25 mouse cellular contexts compared by ENCODE assay signal in genomic region chr2:113529244-113529643, GRCm38 (mm10).
DNase-seq lines count a peak whose midpoint lies in the region; ATAC-seq and TF ChIP-seq lines count a peak whose summit lies in the region.
"Had no signal": no experiment of that assay in that cellular context is flagged by ENCODE, and none has a peak within 500 bp of the region (broad histone marks: within the 10 kb centered on the region; RNA-seq: fewer than 3 reads in every experiment).

No protein-coding gene starts in this region.

- TF ChIP-seq CTCF in CH12.LX (conservative IDR thresholded peaks at IDR 0.05 in 1 of 2, IDR thresholded peaks at IDR 0.05 in 1 of 2; ENCODE audit: low read depth in 2 of 2, low read length in 2 of 2), result no peak
- no peak for TF ChIP-seq CTCF in kidney, adult 2 months (conservative IDR thresholded peaks at IDR 0.05; ENCODE audit: insufficient read depth, insufficient read length, low read depth, low read length)

- no peak overlapping the region for H3K4me3 ChIP-seq in CH12.LX (replicated peaks in 1 of 3; ENCODE audit: low read depth in 2 of 3, low read length in 2 of 3, poor library complexity in 1 of 3)
- no peak overlapping the region for H3K4me3 ChIP-seq in kidney, adult 2 months (ENCODE audit: insufficient read depth, low read depth, low read length)
- H3K4me3 ChIP-seq in forebrain, embryonic 14.5 days (ENCODE audit: low read depth, low read length), result no peak overlapping the region

- 95% methylated on average over 4 of the region's 4 CpGs for WGBS in kidney, adult 2 months
- WGBS in forebrain, embryonic 14.5 days, result 91% methylated on average over 4 of the region's 4 CpGs

- H3K9me3 ChIP-seq in CH12.LX (replicated peaks; ENCODE audit: low read length), result no peaks in the 10 kb centered on the region
- H3K9me3 ChIP-seq in forebrain, embryonic 14.5 days (replicated peaks; ENCODE audit: control insufficient read depth, low read length), result no peaks in the 10 kb centered on the region

- H3K79me2 ChIP-seq in CH12.LX (replicated peaks; ENCODE audit: control insufficient read depth, extremely low read depth, insufficient read depth, poor library complexity, severe bottlenecking), result no peaks in the 10 kb centered on the region

- dilution Hi-C loops in CH12.LX (cut with MboI; ENCODE audit: extremely low pct_ligation_motif_present, extremely low pct_unique_long_range_greater_than_20kb, low sequenced_read_pairs), result no loop called here

- no peaks in the 10 kb centered on the region for H3K36me3 ChIP-seq in CH12.LX (replicated peaks in 1 of 2; ENCODE audit: control insufficient read depth in 1 of 2, insufficient read depth in 1 of 2, low read length in 1 of 2)
- peaks cover 4% of the 10 kb centered on the region; the same call in 1 of the 2 replicates for H3K36me3 ChIP-seq in kidney, adult 2 months (ENCODE audit: control insufficient read depth, insufficient read depth, low read length)
- H3K36me3 ChIP-seq in forebrain, embryonic 14.5 days (ENCODE audit: control insufficient read depth, insufficient read depth, low read length), result no peaks in the 10 kb centered on the region
- H3K36me3 ChIP-seq: G1E had no signal

- in situ Hi-C loops in CH12.LX (cut with MboI; ENCODE audit: low pct_ligation_motif_present, low pct_unique_long_range_greater_than_20kb, low sequenced_read_pairs), result no loop called here

- TF ChIP-seq EP300 in CH12.LX (IDR thresholded peaks at IDR 0.05; ENCODE audit: low read length), result peak; percentile 61

- H3K27me3 ChIP-seq in CH12.LX (replicated peaks), result no peaks in the 10 kb centered on the region
- no peaks in the 10 kb centered on the region for H3K27me3 ChIP-seq in kidney, adult 2 months (replicated peaks; ENCODE audit: control insufficient read depth, insufficient read depth, low read length)
- no peaks in the 10 kb centered on the region for H3K27me3 ChIP-seq in forebrain, embryonic 14.5 days (replicated peaks; ENCODE audit: control insufficient read depth, insufficient read depth, low read length)
- H3K27me3 ChIP-seq: Patski had no signal

- H3K4me1 ChIP-seq in CH12.LX (ENCODE audit: control insufficient read depth in 1 of 2, insufficient read depth in 2 of 2), result peaks cover 11 to 34% of the 10 kb centered on the region in 2 experiments
- peaks cover 2% of the 10 kb centered on the region; the same call in 1 of the 2 replicates for H3K4me1 ChIP-seq in kidney, adult 2 months (ENCODE audit: control insufficient read depth, insufficient read depth, low read length)
- H3K4me1 ChIP-seq in forebrain, embryonic 14.5 days (ENCODE audit: control insufficient read depth, insufficient read depth, low read length), result no peaks in the 10 kb centered on the region

- DNase-seq in A20 (ENCODE audit: low read depth, low spot score) (peak; percentile 15), CH12.LX (ENCODE audit: extremely low read depth) (peak; percentile 79), adipocyte (ENCODE audit: low spot score) (peak; percentile 22), MN1 (ENCODE audit: low spot score) (no peak)
- DNase-seq in fat pad, adult 2 months (ENCODE audit: extremely low read depth, low read depth, low spot score), result peak; percentile 33
- no peak for DNase-seq in adrenal gland, postnatal 36 days
- DNase-seq in kidney, adult 2 months, result no peak
- no peak for DNase-seq in forebrain, embryonic 14.5 days (ENCODE audit: low spot score)
- DNase-seq: adrenal gland, adult 2 months; adrenal gland, adult 8-10 months; adrenal gland, postnatal 10 days; adrenal gland, postnatal 14 days; adrenal gland, postnatal 25 days; B cell, adult 2 months; cerebellum, adult 11 months; cerebellum, adult 11-12 months; cerebellum, adult 18-20 months; cerebellum, adult 2 months; cerebellum, adult 8-10 months; cerebellum, adult 9-10 months; cerebellum, adult 9-11 months had no signal

- no peak for TF ChIP-seq POLR2A in CH12.LX (IDR thresholded peaks at IDR 0.05; ENCODE audit: low read depth, low read length)
- TF ChIP-seq POLR2A in kidney, adult 2 months (IDR thresholded peaks at IDR 0.05; ENCODE audit: low read depth, low read length), result no peak

- TF ChIP-seq RAD21 in CH12.LX (IDR thresholded peaks at IDR 0.05; ENCODE audit: low read depth, low read length), result no peak

- H3K27ac ChIP-seq in CH12.LX (ENCODE audit: insufficient read depth, low read depth), result peak overlapping the region; percentile 54
- H3K27ac ChIP-seq in kidney, adult 2 months (ENCODE audit: insufficient read depth, low read depth, low read length), result no peak overlapping the region
- no peak overlapping the region for H3K27ac ChIP-seq in forebrain, embryonic 14.5 days (ENCODE audit: low read depth, low read length)

- H3K4me2 ChIP-seq in CH12.LX (ENCODE audit: insufficient read depth, low read depth, poor library complexity, severe bottlenecking), result peak overlapping the region; percentile 6; the same call in 1 of the 2 replicates
- H3K4me2 ChIP-seq in forebrain, embryonic 14.5 days (ENCODE audit: low read length), result no peak overlapping the region

- no peak overlapping the region for H3K9ac ChIP-seq in CH12.LX (ENCODE audit: insufficient read depth, low read depth)
- no peak overlapping the region for H3K9ac ChIP-seq in forebrain, embryonic 14.5 days (ENCODE audit: low read length)

- ATAC-seq in forebrain, embryonic 14.5 days, result no peak
- ATAC-seq: activated CD4-positive, CD25-positive, alpha-beta regulatory T cell, adult 4 months; CD4-positive, CD25-positive, alpha-beta regulatory T cell, adult 4 months; Patski had no signal

TF ChIP-seq in CH12.LX, 34 proteins besides CTCF, POLR2A, EP300 and RAD21:
- no peak for TF ChIP-seq MYC (IDR thresholded peaks at IDR 0.05; ENCODE audit: low read depth, low read length)
- no peak for TF ChIP-seq CHD2 (IDR thresholded peaks at IDR 0.05; ENCODE audit: low read length)
- peak; percentile 49; the same call in 1 of the 2 replicates for TF ChIP-seq MEF2A (IDR thresholded peaks at IDR 0.05; ENCODE audit: borderline replicate concordance, low read depth, low read length)
- TF ChIP-seq NRF1 (IDR thresholded peaks at IDR 0.05; ENCODE audit: low read depth, low read length), result no peak
- TF ChIP-seq BHLHE40 (IDR thresholded peaks at IDR 0.05; ENCODE audit: low read depth, low read length), result no peak
- no peak for TF ChIP-seq MAX (IDR thresholded peaks at IDR 0.05; ENCODE audit: low read length)
- TF ChIP-seq ZKSCAN1 (IDR thresholded peaks at IDR 0.05; ENCODE audit: borderline replicate concordance, low read depth, low read length), result no peak
- 0 out of 2 replicates have a peak, but pooled peaks have one; percentile 23 for TF ChIP-seq ZNF384 (IDR thresholded peaks at IDR 0.05; ENCODE audit: low read depth, low read length)
- TF ChIP-seq SMC3 (IDR thresholded peaks at IDR 0.05; ENCODE audit: low read depth, low read length), result no peak
- TF ChIP-seq NELFE (IDR thresholded peaks at IDR 0.05; ENCODE audit: low read depth, low read length), result no peak
- TF ChIP-seq ELF1 (IDR thresholded peaks at IDR 0.05; ENCODE audit: low read depth, low read length), result no peak
- no peak for TF ChIP-seq PAX5 (IDR thresholded peaks at IDR 0.05; ENCODE audit: low read length)
- no peak for TF ChIP-seq MAZ (IDR thresholded peaks at IDR 0.05; ENCODE audit: low read depth, low read length)
- TF ChIP-seq MXI1 (IDR thresholded peaks at IDR 0.05; ENCODE audit: low read depth, low read length), result no peak
- 0 out of 2 replicates have a peak, but pooled peaks have one; percentile 25 for TF ChIP-seq TCF12 (IDR thresholded peaks at IDR 0.05; ENCODE audit: low read depth, low read length)
- no peak for TF ChIP-seq SIN3A (IDR thresholded peaks at IDR 0.05; ENCODE audit: low read length)
- no peak for TF ChIP-seq UBTF (IDR thresholded peaks at IDR 0.05; ENCODE audit: low read depth, low read length)
- TF ChIP-seq RCOR1 (conservative IDR thresholded peaks at IDR 0.05; ENCODE audit: low read depth, low read length), result no peak
- no peak for TF ChIP-seq ETS1 (conservative IDR thresholded peaks at IDR 0.05; ENCODE audit: low read depth, low read length)
- peak; percentile 39; the same call in 1 of the 2 replicates for TF ChIP-seq IRF4 (IDR thresholded peaks at IDR 0.05; ENCODE audit: low read depth, low read length)

Comparison
In these comparisons a context has a peak if more than half of its experiments do, and no peak if none do; other contexts are left out.
1. DNase-seq: peak in A20 (single experiment), CH12.LX (single experiment), adipocyte (single experiment) and fat pad, adult 2 months (single experiment); none in adrenal gland, postnatal 36 days (0 of 2), MN1 (single experiment), kidney, adult 2 months (single experiment) and forebrain, embryonic 14.5 days (single experiment).